8 mouse cellular contexts compared by ENCODE assay signal in genomic region chr10:96619951-96620889, GRCm38 (mm10). TPM values are rescaled to one million over a fixed set of nuclear protein-coding genes. Genes with fewer than 3 reads are reported as not detected.
DNase-seq lines count a peak whose midpoint lies in the region; ATAC-seq lines count a peak whose summit lies in the region.

No protein-coding gene starts in this region.

- H3K4me1 ChIP-seq in intestine, embryonic 14.5 days (replicated peaks; ENCODE audit: control insufficient read depth, insufficient read depth, low read length) = peaks cover 23% of the 10 kb centered on the region
- peaks cover 42% of the 10 kb centered on the region for H3K4me1 ChIP-seq in neural tube, embryonic 15.5 days

- H3K9me3 ChIP-seq in intestine, embryonic 14.5 days (ENCODE audit: control insufficient read depth, low read length) = no peaks in the 10 kb centered on the region
- H3K9me3 ChIP-seq in neural tube, embryonic 15.5 days (replicated peaks) = no peaks in the 10 kb centered on the region

- peaks cover 43% of the 10 kb centered on the region for H3K36me3 ChIP-seq in intestine, embryonic 14.5 days (ENCODE audit: control insufficient read depth, insufficient read depth, low read length)
- no peaks in the 10 kb centered on the region for H3K36me3 ChIP-seq in neural tube, embryonic 15.5 days

- WGBS in intestine, embryonic 14.5 days = 29% methylated on average over 8 of the region's 8 CpGs
- WGBS in neural tube, embryonic 15.5 days = 22% methylated on average over 8 of the region's 8 CpGs

- no peak for ATAC-seq in intestine, embryonic 14.5 days (replicated peaks; ENCODE audit: low FRiP score, low TSS enrichment, low read depth)
- ATAC-seq in neural tube, embryonic 15.5 days (ENCODE audit: low FRiP score) = no peak

- peak overlapping the region; percentile 89 for H3K4me2 ChIP-seq in intestine, embryonic 14.5 days (ENCODE audit: low read length)
- peak overlapping the region; percentile 75 for H3K4me2 ChIP-seq in neural tube, embryonic 15.5 days

- peak overlapping the region; percentile 60 for H3K4me3 ChIP-seq in intestine, embryonic 14.5 days (ENCODE audit: low read depth, low read length)
- H3K4me3 ChIP-seq in neural tube, embryonic 15.5 days (replicated peaks) = peak overlapping the region; percentile 49

- peak overlapping the region; percentile 54; the same call in 1 of the 2 replicates for H3K27ac ChIP-seq in intestine, embryonic 14.5 days (ENCODE audit: low read depth)
- H3K27ac ChIP-seq in neural tube, embryonic 15.5 days (replicated peaks) = peak overlapping the region; percentile 43; the same call in 1 of the 2 replicates

- H3K27me3 ChIP-seq in intestine, embryonic 14.5 days (replicated peaks; ENCODE audit: control insufficient read depth, insufficient read depth, low read length) = no peaks in the 10 kb centered on the region
- H3K27me3 ChIP-seq in neural tube, embryonic 15.5 days (replicated peaks) = no peaks in the 10 kb centered on the region

- peak overlapping the region; percentile 69 for H3K9ac ChIP-seq in intestine, embryonic 14.5 days (ENCODE audit: low read length)
- H3K9ac ChIP-seq in neural tube, embryonic 15.5 days (replicated peaks) = peak overlapping the region; percentile 53

- DNase-seq in embryo, embryonic 10.5 days (ENCODE audit: low spot score) = peak; percentile 11
- no peak for DNase-seq in embryo, embryonic 9.5 days (ENCODE audit: extremely low spot score)
- DNase-seq in thymus, postnatal 0 days (ENCODE audit: low spot score) = peak; percentile 35
- no peak for DNase-seq in thymus, postnatal 4 days
- DNase-seq in intestine, embryonic 14.5 days (ENCODE audit: low spot score) = peak; percentile 69
- no peak for DNase-seq in gastrocnemius, adult 18-20 months (ENCODE audit: low spot score)
- DNase-seq in left cerebral cortex, adult 9 months (ENCODE audit: low spot score in 2 of 2) = no peak

RNA-seq across cellular contexts. Expression of gene Btg1, which starts 3.4 kb away (rescaled TPM):
- polyA plus RNA-seq in thymus, postnatal 0 days (2015; fragmentation: Nextera tagmentation; extraction: Ambion mirVana) = 127 and 139 TPM in 2 replicates
- polyA plus RNA-seq in intestine, embryonic 14.5 days (2014; fragmentation: Nextera tagmentation; extraction: Ambion mirVana) = 77.8 and 82.6 TPM in 2 replicates
- polyA plus RNA-seq in neural tube, embryonic 15.5 days (2015; fragmentation: Nextera tagmentation; extraction: Ambion mirVana) = 36.2 and 41.6 TPM in 2 replicates
- 10 to 100 TPM; 12.1 to 13.9 TPM for total RNA-seq in gastrocnemius, adult 18-20 months (2021)

Comparison
In these comparisons a context has a peak if more than half of its experiments do, and no peak if none do; other contexts are left out.
1. DNase-seq: peak in embryo, embryonic 10.5 days (single experiment), thymus, postnatal 0 days (single experiment) and intestine, embryonic 14.5 days (single experiment); none in embryo, embryonic 9.5 days (single experiment), thymus, postnatal 4 days (single experiment), gastrocnemius, adult 18-20 months (single experiment) and left cerebral cortex, adult 9 months (0 of 2).